Mouse (Mus musculus) limb, embryonic 15.5 days (tissue): ENCODE measurements around the gene Patz1. TPM values are rescaled to one million over a fixed set of nuclear protein-coding genes. Genes with fewer than 3 reads are reported as not detected.

Experiments used
- ATAC-seq: fragments of 200-750 bp; cut with Nextera tagmentation; 2 replicates; pipeline ENCODE4 v1.8.0; 2017; ENCODE audit warnings: low read depth, moderate TSS enrichment; ENCODE audit not compliant: insufficient number of reproducible peaks, low FRiP score, low TSS enrichment
- H3K27ac ChIP-seq: fragments of 300-500 bp; sonication (generic); 2 replicates; pipeline ENCODE4 v1.5.1; 2015; ENCODE audit warnings: moderate library complexity, mild to moderate bottlenecking, inconsistent platforms
- H3K27me3 ChIP-seq: fragments of 300-500 bp; sonication (generic); 2 replicates; pipeline ENCODE4 v1.6.1; 2015; ENCODE audit warnings: inconsistent platforms
- H3K36me3 ChIP-seq: fragments of 300-500 bp; sonication (generic); 2 replicates; pipeline ENCODE4 v1.6.1; 2015; ENCODE audit warnings: inconsistent platforms
- H3K4me1 ChIP-seq: fragments of 300-500 bp; sonication (generic); 2 replicates; pipeline ENCODE4 v1.6.1; 2015; ENCODE audit warnings: inconsistent platforms
- H3K4me2 ChIP-seq: fragments of 300-500 bp; sonication (generic); 2 replicates; pipeline ENCODE4 v1.6.1; 2015; ENCODE audit warnings: mild to moderate bottlenecking, inconsistent platforms
- H3K4me3 ChIP-seq: fragments of 300-500 bp; sonication (generic); 2 replicates; pipeline ENCODE4 v1.5.1; 2015; ENCODE audit warnings: mild to moderate bottlenecking, inconsistent platforms
- H3K9ac ChIP-seq: fragments of 300-500 bp; sonication (generic); 2 replicates; pipeline ENCODE4 v1.6.1; 2015; ENCODE audit warnings: inconsistent platforms
- H3K9me3 ChIP-seq: fragments of 300-500 bp; sonication (generic); 2 replicates; pipeline ENCODE4 v1.6.1; 2016; ENCODE audit warnings: inconsistent platforms
- WGBS: fragments of 180-500 bp; shearing (Covaris S2); methylation state at CpG from one replicate; pipeline ENCODE4 v1.1.7; 2015; 5-methylcytosine and 5-hydroxymethylcytosine counted together
- polyA plus RNA-seq: library from polyadenylated mRNA; unstranded; fragments of >200 nt; fragmentation: Nextera tagmentation; extraction: Ambion mirVana; gene quantifications from 2 replicates; pipeline ENCODE4 v1.2.1, GENCODE M21; 2015

Gene Patz1
- polyA plus RNA-seq: 28.4 and 32.3 TPM in 2 replicates

DNA sequence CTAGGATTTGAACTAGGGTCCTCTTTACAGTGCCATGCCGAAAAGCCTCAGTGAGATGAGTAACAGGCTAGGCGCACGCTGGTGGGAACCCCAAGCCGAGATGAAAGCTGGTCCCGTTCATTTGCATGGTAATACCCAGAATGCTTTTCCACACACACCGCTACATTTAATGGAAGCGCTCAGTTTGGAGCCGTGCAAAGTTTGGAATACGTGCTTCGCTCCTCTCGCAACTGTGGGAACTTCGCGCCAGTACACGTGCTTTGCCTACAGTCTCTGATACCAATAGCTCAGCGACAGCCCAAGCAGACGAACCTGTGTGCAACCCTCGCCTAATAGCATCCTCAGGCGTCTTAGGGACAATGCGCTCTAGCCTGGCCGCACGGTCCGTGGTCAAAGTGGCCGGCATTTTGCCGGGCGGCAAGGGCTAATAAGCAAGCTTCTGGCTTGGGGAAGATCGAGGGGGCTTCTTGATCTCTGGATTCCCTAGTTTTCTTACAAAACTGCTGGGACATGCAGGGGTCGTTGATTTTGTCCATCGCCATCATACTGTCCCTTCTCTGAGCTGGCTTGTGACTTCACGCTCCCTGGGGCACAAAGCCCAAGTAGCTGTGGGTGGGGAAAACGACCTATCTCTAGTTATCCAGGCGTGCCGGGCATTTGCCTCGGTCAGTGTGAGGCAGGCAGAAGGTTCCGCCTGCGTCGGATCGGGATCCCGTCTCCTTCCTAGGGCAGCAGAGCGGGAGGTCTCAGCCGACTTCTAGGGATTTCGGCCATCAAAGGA, at the start of gene Patz1:
Gene Patz1 (plus strand): TSS at position 354 of the 781 bp plus-strand sequence.
- ATAC-seq: peak; percentile 22
- WGBS: under 1% methylated on average over 41 of the region's 41 CpGs

DNA sequence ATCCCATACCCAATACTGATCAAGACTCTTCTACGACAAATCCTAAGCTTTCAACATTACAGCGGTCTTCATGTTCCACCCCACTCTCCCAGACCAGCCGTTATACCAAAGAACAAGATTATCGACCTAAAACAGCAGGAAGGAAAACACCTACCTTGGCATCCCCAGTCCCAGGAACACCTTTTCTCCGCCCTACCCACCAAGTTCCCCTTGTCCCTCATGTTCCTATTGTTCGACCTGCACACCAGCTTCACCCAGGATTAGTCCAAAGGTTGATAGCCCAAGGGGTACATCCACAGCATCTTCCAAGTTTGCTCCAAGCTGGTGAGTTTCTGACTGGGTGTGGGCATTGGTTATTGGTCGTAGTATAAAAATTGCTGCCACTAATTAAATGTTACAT, 46.3 kb upstream of the Patz1 start:
- Histone ChIP-seq H3K27me3 (no peaks in the 10 kb centered on the region), H3K4me2 (no peak overlapping the region), H3K27ac (no peak overlapping the region), H3K9me3 (no peaks in the 10 kb centered on the region), H3K4me3 (no peak overlapping the region), H3K4me1 (no peaks in the 10 kb centered on the region), H3K9ac (no peak overlapping the region), H3K36me3 (peaks cover 90% of the 10 kb centered on the region)
- 91% methylated on average over 7 of the region's 7 CpGs for WGBS
- ATAC-seq: no peak

More for the DNA sequence above, at the start of gene Patz1:
- Histone ChIP-seq H3K36me3 (peaks cover 7% of the 10 kb centered on the region), H3K9ac (peak within 1 kb of the TSS; percentile 91), H3K4me3 (peak within 1 kb of the TSS; percentile 75), H3K4me2 (peak within 1 kb of the TSS; percentile 95), H3K27ac (peak within 1 kb of the TSS; percentile 100), H3K27me3 (no peaks in the 10 kb centered on the region), H3K9me3 (no peaks in the 10 kb centered on the region), H3K4me1 (peaks cover 35% of the 10 kb centered on the region)

DNA sequence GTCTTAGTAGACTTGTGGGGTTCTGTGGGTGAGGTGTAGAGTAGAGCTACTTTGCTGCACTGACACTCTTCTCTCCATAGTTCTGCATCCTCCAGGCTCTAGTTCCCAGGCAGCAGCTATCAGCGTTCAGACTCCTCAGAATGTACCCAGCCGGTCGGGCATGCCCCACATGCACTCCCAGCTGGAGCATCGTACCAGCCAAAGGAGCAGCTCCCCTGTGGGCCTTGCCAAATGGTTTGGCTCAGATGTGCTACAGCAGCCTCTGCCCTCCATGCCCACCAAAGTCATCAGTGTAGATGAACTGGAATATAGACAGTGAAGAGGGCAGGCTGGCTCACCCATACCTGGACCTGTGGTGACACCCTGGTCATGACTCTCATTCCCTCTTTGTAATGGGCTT, 44.9 kb upstream of the Patz1 start:
- WGBS: 84% methylated on average over 4 of the region's 4 CpGs
- Histone ChIP-seq H3K36me3 (peaks cover 90% of the 10 kb centered on the region), H3K27me3 (no peaks in the 10 kb centered on the region), H3K4me1 (no peaks in the 10 kb centered on the region), H3K27ac (no peak overlapping the region), H3K9me3 (no peaks in the 10 kb centered on the region), H3K9ac (no peak overlapping the region), H3K4me3 (no peak overlapping the region), H3K4me2 (no peak overlapping the region)
- ATAC-seq: no peak

DNA sequence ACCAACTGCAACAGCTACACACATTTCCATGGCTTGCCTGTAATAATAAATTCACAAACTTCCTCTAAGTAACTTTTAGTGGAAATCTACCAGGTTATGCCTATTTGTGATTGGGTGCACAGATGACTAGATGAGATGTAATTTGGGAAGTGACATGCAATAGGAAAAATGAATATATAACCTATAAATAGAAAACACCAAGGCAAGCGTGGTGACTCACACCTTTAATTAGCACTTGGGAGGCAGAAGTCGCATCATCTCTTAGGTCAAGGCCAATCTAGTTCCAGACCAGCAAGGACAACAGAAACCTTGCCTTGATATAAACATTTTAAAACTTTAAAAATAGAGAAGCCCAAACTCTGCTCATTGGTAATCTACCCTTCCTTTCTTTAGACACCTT, 41.3 kb upstream of the Patz1 start:
- H3K36me3 ChIP-seq: peaks cover 89% of the 10 kb centered on the region
- H3K27me3 ChIP-seq: no peaks in the 10 kb centered on the region
- ATAC-seq: no peak
- no peak overlapping the region for H3K27ac ChIP-seq
- H3K4me3 ChIP-seq: no peak overlapping the region
- H3K9ac ChIP-seq: no peak overlapping the region
- no peak overlapping the region for H3K4me2 ChIP-seq
- H3K4me1 ChIP-seq: no peaks in the 10 kb centered on the region
- H3K9me3 ChIP-seq: no peaks in the 10 kb centered on the region
- WGBS: 84% methylated on average over 2 of the region's 2 CpGs

DNA sequence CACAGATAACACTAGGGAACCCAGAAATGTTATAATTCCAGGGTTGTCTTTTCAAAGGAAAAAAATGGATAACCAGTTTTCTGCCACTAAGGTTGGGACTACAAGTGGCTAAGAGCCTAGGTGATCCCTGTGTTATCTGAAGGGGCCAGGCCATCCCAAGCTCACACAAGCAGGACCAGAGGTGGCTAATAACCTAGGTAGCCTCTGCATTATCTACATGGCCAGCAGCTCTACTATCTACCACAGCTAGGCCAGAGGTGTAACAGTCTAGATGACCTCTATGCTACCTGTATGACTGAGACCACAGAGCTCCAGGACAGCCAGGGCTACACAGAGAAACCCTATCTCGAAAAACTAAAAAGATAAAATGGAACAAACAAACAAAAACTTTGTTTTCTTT, 29.1 kb upstream of the Patz1 start:
- peaks cover 7% of the 10 kb centered on the region; the same call in 1 of the 2 replicates for H3K4me1 ChIP-seq
- H3K4me2 ChIP-seq: no peak overlapping the region
- no peak overlapping the region for H3K4me3 ChIP-seq
- H3K36me3 ChIP-seq: peaks cover 80% of the 10 kb centered on the region
- no peaks in the 10 kb centered on the region for H3K9me3 ChIP-seq
- no peak for ATAC-seq
- no peak overlapping the region for H3K27ac ChIP-seq
- no peaks in the 10 kb centered on the region for H3K27me3 ChIP-seq
- no peak overlapping the region for H3K9ac ChIP-seq
- WGBS: 95% methylated on average over 1 of the region's 1 CpGs

DNA sequence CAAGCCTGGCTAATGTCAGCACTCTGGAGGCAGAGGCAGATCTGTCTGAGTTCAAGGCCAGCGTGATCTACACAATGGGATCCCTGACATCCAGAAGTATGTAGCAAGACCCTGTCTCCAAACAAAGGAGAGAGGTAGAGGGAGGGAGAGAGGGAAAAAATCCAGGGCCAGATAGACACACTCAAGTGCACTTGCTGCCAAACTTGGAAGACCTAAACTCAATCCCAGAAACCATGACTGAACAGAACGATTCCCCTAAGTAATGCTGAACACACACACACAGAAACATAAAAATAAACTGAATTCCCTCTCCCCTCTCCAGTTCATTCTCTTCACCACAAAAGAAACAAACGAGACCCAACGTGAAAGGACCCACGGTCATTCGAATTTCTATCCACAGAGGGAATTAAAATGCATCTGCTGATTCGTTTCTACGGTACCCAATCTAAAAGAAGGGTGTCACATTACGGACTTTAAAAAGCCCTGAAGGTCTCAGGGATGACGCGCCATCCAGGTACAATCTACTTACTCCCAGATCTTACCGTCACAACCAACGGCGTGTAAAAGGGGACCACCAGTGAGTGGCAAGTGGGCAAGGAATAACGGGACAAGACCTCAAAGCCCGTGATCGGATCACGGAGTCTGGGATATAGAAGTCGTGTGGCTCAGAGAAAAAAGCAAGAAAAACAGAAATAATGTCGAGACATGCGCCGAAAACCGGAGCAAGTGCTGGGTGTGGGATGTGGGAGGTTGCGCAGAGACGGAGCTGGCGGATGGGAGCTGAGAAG, 23.2 kb upstream of the Patz1 start:
- peak overlapping the region; percentile 57 for H3K4me2 ChIP-seq
- H3K27me3 ChIP-seq: no peaks in the 10 kb centered on the region
- H3K9me3 ChIP-seq: no peaks in the 10 kb centered on the region
- ATAC-seq: no peak
- peaks cover 30% of the 10 kb centered on the region for H3K36me3 ChIP-seq
- H3K4me1 ChIP-seq: peaks cover 16% of the 10 kb centered on the region
- peak overlapping the region; percentile 75 for H3K4me3 ChIP-seq
- peak overlapping the region; percentile 96 for H3K9ac ChIP-seq
- WGBS: 1% methylated on average over 26 of the region's 26 CpGs
- peak overlapping the region; percentile 97 for H3K27ac ChIP-seq

DNA sequence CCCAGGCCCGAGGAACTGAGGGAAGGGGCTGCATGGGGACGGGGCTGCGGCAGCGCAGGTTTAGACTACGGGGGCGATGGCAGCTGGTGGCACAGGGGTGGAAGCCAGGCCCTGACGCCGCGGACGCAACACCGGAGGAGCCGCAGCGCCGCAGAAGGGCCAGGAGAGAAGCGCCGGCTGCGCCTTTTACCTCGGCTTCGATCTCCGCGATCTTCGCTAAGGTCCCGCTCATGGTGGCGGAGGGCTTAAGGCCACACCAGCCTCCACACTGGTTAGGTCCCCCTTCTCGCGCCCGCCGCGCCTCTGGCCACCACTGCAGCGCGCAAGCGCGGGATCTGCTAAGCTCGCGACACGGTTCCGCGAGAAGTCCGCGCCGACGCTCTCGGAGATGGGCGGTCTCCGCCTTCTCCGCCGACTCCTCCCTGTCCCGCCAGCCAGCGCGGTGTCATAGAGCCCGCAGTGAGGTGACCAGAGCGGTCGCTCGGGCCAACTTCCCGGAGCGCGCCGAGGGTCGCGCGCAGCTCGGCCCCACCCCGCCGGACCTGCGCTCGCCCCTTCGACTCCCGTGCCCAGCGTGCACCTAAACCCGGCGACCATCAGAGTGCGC, 22.5 kb upstream of the Patz1 start, which contains the start of gene Drg1:
Gene Drg1 (minus strand): TSS at position 337 of the 607 bp plus-strand sequence.
- peak within 1 kb of the TSS; percentile 57 for H3K4me2 ChIP-seq
- WGBS: under 1% methylated on average over 71 of the region's 72 CpGs
- H3K27ac ChIP-seq: peak within 1 kb of the TSS; percentile 97
- peak within 1 kb of the TSS; percentile 96 for H3K9ac ChIP-seq
- peak within 1 kb of the TSS; percentile 75 for H3K4me3 ChIP-seq
- H3K27me3 ChIP-seq: no peaks in the 10 kb centered on the region
- no peaks in the 10 kb centered on the region for H3K9me3 ChIP-seq
- peaks cover 16% of the 10 kb centered on the region for H3K4me1 ChIP-seq
- peaks cover 25% of the 10 kb centered on the region for H3K36me3 ChIP-seq
- peak; percentile 98 for ATAC-seq

DNA sequence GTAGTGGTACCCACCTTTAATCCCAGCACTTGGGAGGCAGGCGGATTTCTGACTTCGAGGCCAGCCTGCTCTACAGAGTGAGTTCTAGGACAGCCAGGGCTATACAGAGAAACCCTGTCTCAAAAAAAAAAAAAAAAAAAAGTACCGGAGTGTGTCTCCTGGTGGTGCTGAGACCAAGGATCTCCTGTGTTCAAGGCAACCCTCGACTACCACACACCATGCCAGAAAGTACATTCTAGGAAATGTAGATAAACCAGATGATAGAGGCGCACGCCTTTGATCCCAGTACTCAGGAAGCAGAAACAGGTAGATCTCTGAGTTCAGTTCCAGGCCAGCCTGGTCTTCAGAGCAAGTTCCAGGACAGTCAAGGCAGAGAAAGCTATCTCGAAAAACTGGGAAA, 21.5 kb upstream of the Patz1 start:
- Histone ChIP-seq H3K36me3 (peaks cover 17% of the 10 kb centered on the region), H3K27me3 (no peaks in the 10 kb centered on the region), H3K9me3 (no peaks in the 10 kb centered on the region), H3K9ac (no peak overlapping the region), H3K4me3 (peak overlapping the region; percentile 75), H3K4me1 (peaks cover 16% of the 10 kb centered on the region), H3K27ac (no peak overlapping the region), H3K4me2 (peak overlapping the region; percentile 40)
- ATAC-seq: no peak
- WGBS: 51% methylated on average over 7 of the region's 7 CpGs

DNA sequence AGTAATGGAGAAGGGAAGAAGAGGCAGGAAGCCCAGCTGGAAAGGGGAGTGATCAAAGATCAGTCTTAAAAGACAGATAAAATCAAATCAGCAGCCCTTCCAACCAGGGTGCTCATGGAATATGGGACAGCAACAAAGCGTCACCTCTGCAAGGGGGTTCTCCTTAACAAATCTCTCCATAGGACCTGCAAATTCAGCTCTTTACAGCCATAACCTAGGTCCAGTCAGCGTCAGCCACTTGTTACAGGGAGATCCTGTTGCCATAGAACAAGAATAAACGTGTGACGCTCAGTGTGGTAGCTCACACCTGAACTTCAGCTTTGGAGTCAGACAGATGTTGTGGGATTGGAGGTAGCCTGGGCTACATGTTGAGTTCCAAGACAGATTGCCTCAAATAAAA, 19.4 kb upstream of the Patz1 start:
- ATAC-seq: no peak
- 48% methylated on average over 4 of the region's 4 CpGs for WGBS
- Histone ChIP-seq H3K9ac (no peak overlapping the region), H3K4me1 (peaks cover 11% of the 10 kb centered on the region), H3K36me3 (no peaks in the 10 kb centered on the region), H3K9me3 (no peaks in the 10 kb centered on the region), H3K27me3 (no peaks in the 10 kb centered on the region), H3K27ac (no peak overlapping the region), H3K4me3 (no peak overlapping the region), H3K4me2 (no peak overlapping the region)

DNA sequence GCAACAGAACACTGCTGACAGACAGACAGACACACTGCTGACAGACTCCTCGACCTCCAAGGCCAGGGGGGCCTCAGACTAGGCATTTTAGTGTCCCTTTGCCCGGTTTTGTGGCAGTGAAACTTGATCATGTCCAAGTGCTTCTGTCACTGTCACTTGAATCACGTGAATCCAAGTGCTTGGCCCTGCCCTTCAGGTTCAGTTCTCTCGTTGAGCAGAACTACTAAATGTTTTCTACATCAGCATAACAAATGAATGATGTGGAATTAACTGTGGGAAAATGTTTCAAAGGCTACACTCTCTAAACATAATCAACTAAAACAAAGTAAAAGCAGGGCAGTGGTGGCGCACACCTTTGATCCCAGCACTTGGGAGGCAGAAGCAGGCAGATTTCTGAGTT, 10.3 kb upstream of the Patz1 start:
- Histone ChIP-seq H3K9me3 (no peaks in the 10 kb centered on the region), H3K4me1 (no peaks in the 10 kb centered on the region), H3K9ac (no peak overlapping the region), H3K27ac (no peak overlapping the region), H3K36me3 (no peaks in the 10 kb centered on the region), H3K4me3 (no peak overlapping the region), H3K27me3 (no peaks in the 10 kb centered on the region), H3K4me2 (no peak overlapping the region)
- WGBS: 54% methylated on average over 5 of the region's 5 CpGs
- no peak for ATAC-seq

DNA sequence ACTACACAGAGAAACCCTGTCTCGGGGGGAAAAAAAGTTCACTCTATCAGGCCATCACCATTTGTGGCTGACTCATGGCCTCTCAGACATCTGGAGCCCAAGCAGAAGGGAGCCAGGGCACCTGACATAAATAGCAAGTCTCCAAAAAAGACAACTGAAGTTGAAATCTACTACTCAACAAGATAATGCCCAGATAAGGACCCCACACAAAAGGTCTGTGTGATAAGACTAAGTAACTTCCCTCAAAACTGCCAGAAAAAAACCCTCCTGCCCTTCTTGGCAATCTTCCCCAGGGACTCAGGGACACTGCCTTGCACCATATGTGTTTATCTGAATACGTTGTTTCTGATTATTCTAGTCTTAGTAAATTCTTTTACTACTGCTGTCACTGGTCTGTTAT, 8.9 kb upstream of the Patz1 start:
- Histone ChIP-seq H3K9me3 (no peaks in the 10 kb centered on the region), H3K27ac (no peak overlapping the region), H3K36me3 (no peaks in the 10 kb centered on the region), H3K4me2 (no peak overlapping the region), H3K4me1 (no peaks in the 10 kb centered on the region), H3K27me3 (no peaks in the 10 kb centered on the region), H3K4me3 (no peak overlapping the region), H3K9ac (no peak overlapping the region)
- ATAC-seq: no peak
- 75% methylated on average over 2 of the region's 2 CpGs for WGBS

DNA sequence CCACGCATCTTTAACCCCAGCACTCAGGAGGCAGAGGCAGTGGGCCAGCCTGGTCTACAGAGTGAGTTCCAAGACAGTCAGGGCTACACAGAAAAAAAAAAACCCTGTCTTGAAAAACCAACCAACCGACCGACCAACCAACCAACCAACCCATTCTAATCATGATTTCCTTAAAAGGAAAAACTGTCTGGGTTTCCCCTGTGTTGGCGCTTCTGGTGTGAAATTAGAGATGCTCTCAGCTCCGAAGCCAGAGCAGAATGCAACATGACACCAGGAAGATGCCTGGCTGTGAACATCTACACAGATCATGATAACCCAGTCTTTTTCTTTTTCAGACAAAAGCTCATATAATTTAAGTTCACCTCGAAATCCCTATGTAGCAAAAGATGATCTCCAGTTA, 5.8 kb upstream of the Patz1 start:
- Histone ChIP-seq H3K27ac (no peak overlapping the region), H3K36me3 (no peaks in the 10 kb centered on the region), H3K27me3 (no peaks in the 10 kb centered on the region), H3K9ac (no peak overlapping the region), H3K4me1 (no peaks in the 10 kb centered on the region), H3K9me3 (no peaks in the 10 kb centered on the region), H3K4me3 (no peak overlapping the region), H3K4me2 (no peak overlapping the region)
- WGBS: 80% methylated on average over 6 of the region's 6 CpGs
- ATAC-seq: no peak
